Mouse (Mus musculus) cerebellum, adult 2 months (tissue): ENCODE measurements around the gene Gm48552.

Experiments
- CTCF ChIP-seq: fragments of 200-500 bp; IDR thresholded peaks from 2 replicates; pipeline ENCODE4 v1.5.1; 2011; ENCODE audit warnings: low read depth, mild to moderate bottlenecking, control low read depth, low read length, moderate library complexity, borderline replicate concordance; ENCODE audit not compliant: insufficient read depth
- POLR2A ChIP-seq: fragments of 200-500 bp; IDR thresholded peaks from 2 replicates; pipeline ENCODE4 v1.6.1; 2011; ENCODE audit warnings: low read length, control low read depth, borderline replicate concordance; ENCODE audit not compliant: insufficient read depth

- peak; percentile 90 for TF ChIP-seq POLR2A
- TF ChIP-seq CTCF, result no peak
Measured at GRCm38 (mm10) chr10:81383802-81384604, 4.8 kb upstream of the Gm48552 start, which contains the start of the genes Dohh and Gm48551.
